Mouse (Mus musculus) cerebellum, adult (tissue): ENCODE measurements around the gene Zfp467.
A peak's percentile ranks its signal among the peaks of the same experiment; 100 is the strongest.

ENCODE experiments used
- ATAC-seq: cut with Nextera tagmentation; 2 replicates; pipeline ENCODE4 v1.9.2; 2017; ENCODE audit warnings: mild to moderate bottlenecking, moderate library complexity, mixed read lengths; ENCODE audit not compliant: insufficient number of reproducible peaks, low FRiP score, low TSS enrichment

Gene Zfp467

DNA sequence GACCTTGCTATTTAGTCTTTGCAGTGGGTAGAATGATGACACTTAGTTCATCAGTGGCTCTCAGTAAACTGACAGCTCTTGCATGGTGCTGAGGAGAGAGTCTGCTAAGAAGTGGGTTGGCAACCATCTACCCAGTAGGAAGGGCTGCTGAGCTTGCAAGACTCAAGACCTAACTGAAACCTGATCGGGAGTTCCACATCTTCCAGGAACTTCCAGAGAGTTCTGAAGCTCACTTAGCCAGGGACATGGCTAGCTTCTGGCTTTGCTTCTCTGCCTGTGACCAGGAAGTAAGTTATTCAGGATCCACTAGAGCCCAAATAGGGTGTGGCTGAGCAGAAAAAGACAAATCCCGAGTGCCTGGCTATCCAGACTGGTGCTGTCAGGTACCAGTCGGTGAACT lies 33.0 kb downstream of the Zfp467 start:
- no peak for ATAC-seq

DNA sequence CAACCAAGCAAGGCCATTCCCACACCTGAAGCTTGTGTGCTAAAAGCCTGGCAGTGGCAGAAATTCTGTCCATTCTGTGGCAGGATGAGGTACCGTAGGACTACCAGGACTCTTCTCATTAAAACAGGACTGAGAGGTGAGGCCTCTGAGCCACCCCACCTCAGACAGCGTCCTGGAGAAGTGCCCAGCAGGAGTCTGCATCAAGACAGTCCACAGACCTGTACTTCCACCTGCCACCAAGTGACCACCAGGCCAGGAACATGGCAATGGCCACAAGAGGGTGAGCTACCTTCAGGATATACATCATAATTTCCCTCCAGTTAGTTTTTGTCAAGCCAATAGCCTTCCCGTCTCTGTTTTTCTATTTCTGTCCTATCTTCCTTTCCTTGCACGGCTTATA lies 33.5 kb downstream of the Zfp467 start:
- ATAC-seq = peak; percentile 23; the same call in 1 of the 2 replicates

DNA sequence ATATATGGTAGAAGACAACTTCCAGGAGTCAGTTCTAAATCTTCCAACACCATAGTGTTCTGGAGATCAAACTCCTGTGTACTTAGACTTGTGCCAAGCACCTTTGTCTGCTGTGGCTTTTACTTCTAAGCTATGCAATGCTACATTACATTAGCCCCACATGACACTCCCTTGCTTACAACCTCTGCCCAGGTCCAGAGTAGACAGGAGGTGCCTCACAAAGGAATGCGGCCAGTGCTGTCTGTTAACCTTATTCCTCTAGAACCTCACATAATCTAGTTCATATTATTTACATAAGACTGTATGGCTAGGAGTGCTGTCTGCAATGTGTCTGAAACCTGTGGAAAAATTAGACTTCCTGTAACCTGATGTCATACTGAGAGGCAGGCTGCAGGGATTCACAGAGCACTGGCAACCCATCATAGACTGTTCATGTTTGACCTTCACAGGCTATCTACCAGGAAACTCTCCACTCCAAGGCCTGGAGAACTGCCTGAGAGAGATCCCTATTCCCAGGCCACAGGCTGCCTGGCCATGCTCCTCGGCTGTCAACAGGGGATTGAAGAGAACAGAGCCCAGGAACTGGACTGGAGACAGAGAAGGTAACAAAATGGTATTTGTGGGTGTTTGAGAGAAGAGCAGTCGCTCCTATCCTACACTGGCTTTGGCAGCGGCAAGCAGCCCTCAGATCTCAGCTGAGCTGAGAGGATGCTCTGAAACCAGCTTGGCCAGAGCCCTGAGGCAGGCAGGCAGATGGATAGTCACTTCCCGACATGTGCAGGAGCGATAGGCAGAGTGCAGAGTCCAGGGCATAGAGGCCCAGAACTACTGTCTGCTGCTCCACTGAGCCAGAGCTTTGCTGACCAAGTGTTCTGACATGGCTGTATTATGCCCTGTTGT lies 34.2 kb downstream of the Zfp467 start:
- peak; percentile 28 for ATAC-seq

DNA sequence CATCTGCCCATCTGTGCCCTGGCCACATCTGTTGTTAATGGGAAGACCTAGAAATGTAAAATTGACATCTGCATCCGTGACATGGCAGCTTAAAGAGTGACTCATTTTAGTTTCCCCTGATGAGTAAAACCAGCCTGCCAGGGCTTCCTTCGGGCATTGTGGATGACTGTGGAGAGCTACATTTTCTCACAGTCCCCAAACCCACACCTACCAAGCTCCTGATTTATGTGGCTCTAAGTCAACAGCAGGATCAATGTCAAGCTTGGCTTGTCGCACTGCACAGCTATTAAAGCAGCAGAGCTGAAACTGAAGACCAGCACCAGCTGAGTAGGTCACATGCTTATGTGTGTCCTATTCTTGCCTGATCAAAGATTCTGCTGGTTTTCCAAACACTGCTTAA lies 35.1 kb downstream of the Zfp467 start:
- ATAC-seq = no peak

- ATAC-seq = no peak
Measured at GRCm38 (mm10) chr6:48409726-48410343, 35.8 kb downstream of the Zfp467 start.

GRCm38 (mm10) chr6:48404071-48404470 lies 41.6 kb downstream of the Zfp467 start:
- no peak for ATAC-seq

GRCm38 (mm10) chr6:48399906-48400305 lies 45.7 kb downstream of the Zfp467 start:
- ATAC-seq = no peak

- ATAC-seq = peak; percentile 42
Measured at GRCm38 (mm10) chr6:48397336-48397735, 48.3 kb downstream of the Zfp467 start.

DNA sequence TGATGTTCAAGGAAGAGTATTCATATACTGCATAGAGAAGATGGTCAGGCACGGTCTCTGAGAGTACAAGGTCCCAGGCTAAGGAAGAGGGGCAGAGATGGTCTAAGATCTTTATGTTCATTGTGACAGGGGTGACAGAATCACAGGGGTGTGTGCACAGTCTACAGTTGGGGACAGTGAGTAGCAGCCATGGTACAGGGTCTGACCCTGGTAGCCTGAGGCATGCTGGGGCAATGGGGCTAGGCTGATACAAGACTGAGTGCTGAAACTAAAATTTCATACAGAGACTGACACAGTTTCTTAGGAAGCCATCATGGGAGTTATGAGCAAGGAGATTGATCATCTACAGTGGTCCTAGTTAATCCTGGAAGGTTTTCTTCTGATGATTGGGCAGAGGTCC lies 48.9 kb downstream of the Zfp467 start:
- ATAC-seq = no peak

GRCm38 (mm10) chr6:48396008-48396595 lies 49.5 kb downstream of the Zfp467 start:
- no peak for ATAC-seq

GRCm38 (mm10) chr6:48395105-48396007 lies 50.3 kb downstream of the Zfp467 start, which contains the start of gene Krba1:
TSS of gene Krba1 (plus strand) at chr6:48395586.
- peak; percentile 92 for ATAC-seq

DNA sequence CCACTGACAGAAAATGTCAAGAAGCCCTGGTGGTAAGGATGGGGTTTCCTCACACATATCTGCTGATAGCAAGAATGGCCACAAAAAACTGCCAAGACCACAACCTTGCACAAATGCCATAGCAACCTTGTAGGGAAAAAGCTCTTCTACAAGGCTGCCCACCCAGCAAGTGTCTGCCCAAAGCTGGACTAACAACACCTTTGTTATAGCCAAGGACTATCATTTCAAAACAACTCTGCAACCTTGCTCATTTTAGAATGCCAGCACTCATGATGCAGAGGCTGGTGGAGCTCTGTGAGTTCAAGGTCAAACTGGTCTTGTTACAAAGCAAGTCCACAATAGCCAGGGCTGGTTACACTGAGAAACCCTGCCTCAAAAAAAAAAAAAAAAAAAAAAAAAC lies 51.8 kb downstream of the Zfp467 start:
- ATAC-seq = no peak

DNA sequence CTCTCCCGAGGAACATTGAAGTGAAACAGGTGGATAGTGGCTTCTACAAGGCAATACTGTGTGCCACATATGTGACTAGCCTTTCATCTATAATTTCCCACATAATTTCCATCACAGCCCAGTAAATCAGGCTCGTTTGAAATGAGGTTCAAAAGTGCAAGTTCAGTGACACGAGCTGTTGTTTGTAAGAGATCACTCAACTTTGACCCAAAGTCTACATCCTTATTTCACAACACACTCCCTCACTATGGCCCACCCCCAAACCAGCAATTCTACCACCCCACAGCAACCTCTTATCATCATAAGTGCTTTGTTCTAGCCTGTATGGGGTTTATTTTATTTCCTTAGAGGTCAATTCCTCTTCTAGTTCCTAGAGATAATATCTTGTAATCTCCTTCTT lies 57.4 kb downstream of the Zfp467 start:
- no peak for ATAC-seq
